Mouse (Mus musculus) stomach, embryonic 14.5 days (tissue): Measurements from ENCODE around the gene Surf6. TPM values are rescaled to one million over a fixed set of nuclear protein-coding genes. Genes with fewer than 3 reads are reported as not detected.
A peak's percentile ranks its signal among the peaks of the same experiment; 100 is the strongest.

Source experiments
- ATAC-seq: fragments of 200-750 bp; cut with Nextera tagmentation; 2 replicates; pipeline ENCODE4 v1.8.0; 2017; ENCODE audit warnings: low read depth, moderate TSS enrichment; ENCODE audit not compliant: insufficient number of reproducible peaks, insufficient read depth, low FRiP score
- H3K27ac ChIP-seq: fragments of 300-500 bp; sonication (generic); 2 replicates; pipeline ENCODE4 v1.5.1; 2014; ENCODE audit warnings: mild to moderate bottlenecking, low read length, moderate library complexity, mixed read lengths
- H3K27me3 ChIP-seq: fragments of 300-500 bp; sonication (generic); 2 replicates; pipeline ENCODE4 v1.6.1; 2014; ENCODE audit warnings: low read length, control low read depth, mixed read lengths; ENCODE audit not compliant: control insufficient read depth, insufficient read depth
- H3K36me3 ChIP-seq: fragments of 300-500 bp; sonication (generic); 2 replicates; pipeline ENCODE4 v1.6.1; 2014; ENCODE audit warnings: mild to moderate bottlenecking, control low read depth, low read length, moderate library complexity, mixed read lengths; ENCODE audit not compliant: control insufficient read depth, insufficient read depth
- H3K4me1 ChIP-seq: fragments of 300-500 bp; sonication (generic); 2 replicates; pipeline ENCODE4 v1.6.1; 2014; ENCODE audit warnings: low read length, control low read depth, mixed read lengths; ENCODE audit not compliant: control insufficient read depth, insufficient read depth
- H3K4me2 ChIP-seq: fragments of 300-500 bp; sonication (generic); replicated peaks from 2 replicates; pipeline ENCODE4 v1.6.1; 2014; ENCODE audit warnings: low read depth, low read length, control low read depth
- H3K4me3 ChIP-seq: fragments of 300-500 bp; sonication (generic); 2 replicates; pipeline ENCODE4 v1.5.1; 2014; ENCODE audit warnings: low read depth, low read length, control low read depth
- H3K9ac ChIP-seq: fragments of 300-500 bp; sonication (generic); replicated peaks from 2 replicates; pipeline ENCODE4 v1.6.1; 2014; ENCODE audit warnings: low read depth, mild to moderate bottlenecking, control low read depth, low read length, moderate library complexity, mixed read lengths
- H3K9me3 ChIP-seq: fragments of 300-500 bp; sonication (generic); 2 replicates; pipeline ENCODE4 v1.6.1; 2016; ENCODE audit warnings: low read depth, low read length, control low read depth; ENCODE audit not compliant: control insufficient read depth
- WGBS: fragments of 180-500 bp; shearing (Covaris S2); extraction: QIAGEN DNeasy Blood & Tissue Kit; methylation state at CpG from one replicate; pipeline ENCODE4 v1.1.7; 2014; 5-methylcytosine and 5-hydroxymethylcytosine counted together
- polyA plus RNA-seq: library from polyadenylated mRNA; unstranded; fragments of >200 nt; fragmentation: Nextera tagmentation; extraction: Ambion mirVana; gene quantifications from 2 replicates; pipeline ENCODE4 v1.2.1, GENCODE M21; 2014

The Surf6 gene
- polyA plus RNA-seq, 1 experiment from 2014 or later: 18.4 TPM

- no peak for ATAC-seq
- no peaks in the 10 kb centered on the region for H3K27me3 ChIP-seq
- peak overlapping the region; percentile 96 for H3K9ac ChIP-seq
- no peak overlapping the region; the same call in 1 of the 2 replicates for H3K27ac ChIP-seq
- peak overlapping the region; percentile 80 for H3K4me3 ChIP-seq
- peaks cover 57% of the 10 kb centered on the region for H3K36me3 ChIP-seq
- peak overlapping the region; percentile 79 for H3K4me2 ChIP-seq
- H3K9me3 ChIP-seq: no peaks in the 10 kb centered on the region
- H3K4me1 ChIP-seq: peaks cover 21% of the 10 kb centered on the region
These were observed 6.7 kb upstream of the Surf6 start for GRCm38 (mm10) chr2:26909387-26909784.

GRCm38 (mm10) chr2:26908710-26909386, 6.2 kb upstream of the Surf6 start:
- H3K27me3 ChIP-seq: no peaks in the 10 kb centered on the region
- H3K9ac ChIP-seq: peak overlapping the region; percentile 96
- peak overlapping the region; percentile 80 for H3K4me3 ChIP-seq
- H3K27ac ChIP-seq: no peak overlapping the region
- 73% methylated on average over 18 of the region's 18 CpGs for WGBS
- H3K36me3 ChIP-seq: peaks cover 52% of the 10 kb centered on the region
- peaks cover 24% of the 10 kb centered on the region for H3K4me1 ChIP-seq
- ATAC-seq: no peak
- H3K4me2 ChIP-seq: peak overlapping the region; percentile 79
- H3K9me3 ChIP-seq: no peaks in the 10 kb centered on the region

GRCm38 (mm10) chr2:26907109-26907508, 4.4 kb upstream of the Surf6 start:
- Histone ChIP-seq H3K36me3 (peaks cover 35% of the 10 kb centered on the region), H3K4me3 (no peak overlapping the region), H3K4me1 (peaks cover 23% of the 10 kb centered on the region), H3K4me2 (no peak overlapping the region), H3K27ac (no peak overlapping the region), H3K9ac (no peak overlapping the region), H3K9me3 (no peaks in the 10 kb centered on the region), H3K27me3 (no peaks in the 10 kb centered on the region)
- 48% methylated on average over 4 of the region's 4 CpGs for whole genome bisulfite sequencing
- no peak for ATAC-seq

- Histone ChIP-seq H3K4me1 (peaks cover 24% of the 10 kb centered on the region), H3K27me3 (no peaks in the 10 kb centered on the region), H3K9me3 (no peaks in the 10 kb centered on the region), H3K36me3 (peaks cover 28% of the 10 kb centered on the region), H3K4me2 (no peak overlapping the region), H3K27ac (no peak overlapping the region), H3K9ac (no peak overlapping the region), H3K4me3 (no peak overlapping the region)
- WGBS: 97% methylated on average over 3 of the region's 3 CpGs
- no peak for ATAC-seq
These were observed 3.8 kb upstream of the Surf6 start for GRCm38 (mm10) chr2:26906431-26906830.

- ATAC-seq: no peak
- Histone ChIP-seq H3K27me3 (no peaks in the 10 kb centered on the region), H3K27ac (no peak overlapping the region), H3K4me1 (peaks cover 24% of the 10 kb centered on the region), H3K9me3 (no peaks in the 10 kb centered on the region), H3K4me2 (no peak overlapping the region), H3K4me3 (no peak overlapping the region), H3K9ac (no peak overlapping the region), H3K36me3 (peaks cover 27% of the 10 kb centered on the region)
- 82% methylated on average over 2 of the region's 2 CpGs for WGBS
These were observed 3.3 kb upstream of the Surf6 start for GRCm38 (mm10) chr2:26905936-26906335.

GRCm38 (mm10) chr2:26903311-26903710, 632 bp upstream of the Surf6 start:
- peak overlapping the region; percentile 78 for H3K4me2 ChIP-seq
- peak overlapping the region; percentile 90 for H3K27ac ChIP-seq
- H3K4me3 ChIP-seq: peak overlapping the region; percentile 75
- WGBS: 11% methylated on average over 7 of the region's 7 CpGs
- H3K4me1 ChIP-seq: peaks cover 14% of the 10 kb centered on the region
- H3K9ac ChIP-seq: peak overlapping the region; percentile 66
- no peaks in the 10 kb centered on the region for H3K9me3 ChIP-seq
- no peak for ATAC-seq
- no peaks in the 10 kb centered on the region for H3K27me3 ChIP-seq
- H3K36me3 ChIP-seq: peaks cover 44% of the 10 kb centered on the region

GRCm38 (mm10) chr2:26901834-26902400, 762 bp downstream of the Surf6 start:
- peak overlapping the region; percentile 75 for H3K4me3 ChIP-seq
- H3K9ac ChIP-seq: peak overlapping the region; percentile 66
- no peak for ATAC-seq
- H3K27ac ChIP-seq: no peak overlapping the region
- no peaks in the 10 kb centered on the region for H3K27me3 ChIP-seq
- no peaks in the 10 kb centered on the region for H3K9me3 ChIP-seq
- peaks cover 14% of the 10 kb centered on the region for H3K4me1 ChIP-seq
- peaks cover 50% of the 10 kb centered on the region for H3K36me3 ChIP-seq
- H3K4me2 ChIP-seq: peak overlapping the region; percentile 78
- WGBS: 8% methylated on average over 7 of the region's 7 CpGs

GRCm38 (mm10) chr2:26900731-26901130, 1.9 kb downstream of the Surf6 start:
- no peak overlapping the region for H3K9ac ChIP-seq
- no peak for ATAC-seq
- 69% methylated on average over 1 of the region's 1 CpGs for WGBS
- peaks cover 14% of the 10 kb centered on the region for H3K4me1 ChIP-seq
- no peaks in the 10 kb centered on the region for H3K27me3 ChIP-seq
- peaks cover 43% of the 10 kb centered on the region for H3K36me3 ChIP-seq
- no peaks in the 10 kb centered on the region for H3K9me3 ChIP-seq
- H3K27ac ChIP-seq: no peak overlapping the region
- no peak overlapping the region for H3K4me3 ChIP-seq
- no peak overlapping the region for H3K4me2 ChIP-seq
